In genomic region chr17:47283158-47283557, GRCm38 (mm10) we compare ENCODE assay signal across 17 mouse cellular contexts.
DNase-seq lines count a peak whose midpoint lies in the region; ATAC-seq and TF ChIP-seq lines count a peak whose summit lies in the region.
"Had no signal": no experiment of that assay in that cellular context is flagged by ENCODE, and none has a peak within 500 bp of the region (broad histone marks: within the 10 kb centered on the region; RNA-seq: fewer than 3 reads in every experiment).

No protein-coding gene starts in this region.

- no peak overlapping the region for H3K4me3 ChIP-seq in forebrain, postnatal 0 days (ENCODE audit: low read depth, low read length)
- no peak overlapping the region for H3K4me3 ChIP-seq in forebrain, embryonic 15.5 days
- no peak overlapping the region for H3K4me3 ChIP-seq in kidney, embryonic 15.5 days (replicated peaks)
- H3K4me3 ChIP-seq in lung, adult 2 months (replicated peaks; ENCODE audit: extremely low read depth, low read depth, low read length), result no peak overlapping the region
- H3K4me3 ChIP-seq: embryonic facial prominence, embryonic 13.5 days; gastrocnemius, adult 2 months; heart, embryonic 13.5 days; neural tube, embryonic 13.5 days had no signal

- H3K27me3 ChIP-seq in forebrain, postnatal 0 days (ENCODE audit: insufficient read depth, low read length), result no peaks in the 10 kb centered on the region
- no peaks in the 10 kb centered on the region for H3K27me3 ChIP-seq in forebrain, embryonic 15.5 days
- no peaks in the 10 kb centered on the region for H3K27me3 ChIP-seq in kidney, embryonic 15.5 days
- H3K27me3 ChIP-seq: embryonic facial prominence, embryonic 13.5 days; heart, embryonic 13.5 days; neural tube, embryonic 13.5 days; Patski had no signal

- peak; percentile 25; the same call in 1 of the 2 replicates for ATAC-seq in forebrain, postnatal 0 days
- ATAC-seq in forebrain, embryonic 15.5 days (replicated peaks), result no peak
- no peak for ATAC-seq in kidney, embryonic 15.5 days (replicated peaks; ENCODE audit: low FRiP score)
- ATAC-seq in erythroblast, adult 5-6 weeks (replicated peaks; ENCODE audit: low FRiP score, poor library complexity, severe bottlenecking), result no peak
- ATAC-seq: intestine, postnatal 0 days; Patski had no signal

- TF ChIP-seq CTCF in forebrain, postnatal 0 days (IDR thresholded peaks at IDR 0.05; ENCODE audit: low read depth), result no peak
- TF ChIP-seq CTCF in lung, adult 2 months (IDR thresholded peaks at IDR 0.05; ENCODE audit: insufficient read depth, low read length), result no peak

- no peaks in the 10 kb centered on the region for H3K4me1 ChIP-seq in forebrain, postnatal 0 days (ENCODE audit: insufficient read depth)
- no peaks in the 10 kb centered on the region for H3K4me1 ChIP-seq in forebrain, embryonic 15.5 days
- H3K4me1 ChIP-seq in kidney, embryonic 15.5 days, result peaks cover 21% of the 10 kb centered on the region
- H3K4me1 ChIP-seq in lung, adult 2 months (ENCODE audit: control insufficient read depth, insufficient read depth, low read length), result peaks cover 2% of the 10 kb centered on the region; the same call in 1 of the 2 replicates

- H3K4me2 ChIP-seq in forebrain, postnatal 0 days (ENCODE audit: low read depth), result no peak overlapping the region
- no peak overlapping the region for H3K4me2 ChIP-seq in forebrain, embryonic 15.5 days (replicated peaks)
- no peak overlapping the region for H3K4me2 ChIP-seq in kidney, embryonic 15.5 days
- H3K4me2 ChIP-seq: embryonic facial prominence, embryonic 13.5 days; heart, embryonic 13.5 days; neural tube, embryonic 13.5 days had no signal

- no peak overlapping the region for H3K9ac ChIP-seq in forebrain, postnatal 0 days
- H3K9ac ChIP-seq in forebrain, embryonic 15.5 days (replicated peaks), result no peak overlapping the region
- no peak overlapping the region for H3K9ac ChIP-seq in kidney, embryonic 15.5 days
- H3K9ac ChIP-seq: embryonic facial prominence, embryonic 13.5 days; heart, embryonic 13.5 days; liver, embryonic 14.5 days; neural tube, embryonic 13.5 days had no signal

- TF ChIP-seq POLR2A in lung, adult 2 months (IDR thresholded peaks at IDR 0.05; ENCODE audit: borderline replicate concordance, extremely low read depth, low read depth, low read length), result no peak

- H3K27ac ChIP-seq in forebrain, postnatal 0 days (ENCODE audit: low read depth, low read length), result no peak overlapping the region
- no peak overlapping the region for H3K27ac ChIP-seq in forebrain, embryonic 15.5 days (replicated peaks)
- 0 out of 2 replicates have a peak overlapping the region, but pooled peaks have one; percentile 37 for H3K27ac ChIP-seq in kidney, embryonic 15.5 days
- H3K27ac ChIP-seq: embryonic facial prominence, embryonic 13.5 days; gastrocnemius, adult 2 months; liver, embryonic 14.5 days; neural tube, embryonic 13.5 days had no signal

- WGBS in forebrain, postnatal 0 days, result 64% methylated on average over 4 of the region's 4 CpGs
- WGBS in forebrain, embryonic 15.5 days, result 87% methylated on average over 4 of the region's 4 CpGs
- WGBS in kidney, embryonic 15.5 days, result 84% methylated on average over 4 of the region's 4 CpGs
- WGBS in lung, adult 2 months, result 47% methylated on average over 4 of the region's 4 CpGs

- no peak for DNase-seq in forebrain, postnatal 0 days
- no peak for DNase-seq in kidney, postnatal 36 days
- peak; percentile 11 for DNase-seq in lung, adult 2 months
- DNase-seq in lung, postnatal 25 days (ENCODE audit: low spot score), result peak; percentile 66
- DNase-seq in adrenal gland, postnatal 10 days, result no peak
- DNase-seq: adrenal gland, postnatal 14 days; cerebellum, adult 11 months; gastrocnemius, adult 2 months had no signal

- peaks cover 11% of the 10 kb centered on the region; the same call in 1 of the 2 replicates for H3K36me3 ChIP-seq in forebrain, postnatal 0 days (ENCODE audit: insufficient read depth)
- peaks cover 14% of the 10 kb centered on the region; the same call in 1 of the 2 replicates for H3K36me3 ChIP-seq in forebrain, embryonic 15.5 days
- peaks cover 23% of the 10 kb centered on the region for H3K36me3 ChIP-seq in kidney, embryonic 15.5 days

- H3K9me3 ChIP-seq in forebrain, postnatal 0 days (ENCODE audit: low read length), result no peaks in the 10 kb centered on the region
- H3K9me3 ChIP-seq in forebrain, embryonic 15.5 days, result no peaks in the 10 kb centered on the region
- no peaks in the 10 kb centered on the region for H3K9me3 ChIP-seq in kidney, embryonic 15.5 days (replicated peaks)
- H3K9me3 ChIP-seq: embryonic facial prominence, embryonic 13.5 days; heart, embryonic 13.5 days; neural tube, embryonic 13.5 days had no signal

Comparison
In these comparisons a context has a peak if more than half of its experiments do, and no peak if none do; other contexts are left out.
1. DNase-seq: peak in lung, adult 2 months (single experiment) and lung, postnatal 25 days (single experiment); none in forebrain, postnatal 0 days (single experiment), kidney, postnatal 36 days (0 of 2) and adrenal gland, postnatal 10 days (single experiment).